Mouse (Mus musculus): ENCODE results near the gene Il12rb2. TPM values are rescaled to one million over a fixed set of nuclear protein-coding genes. Genes with fewer than 3 reads are reported as not detected.

The Il12rb2 gene
- polyA plus RNA-seq, 1 experiment from 2014 or later: not detected

DNA sequence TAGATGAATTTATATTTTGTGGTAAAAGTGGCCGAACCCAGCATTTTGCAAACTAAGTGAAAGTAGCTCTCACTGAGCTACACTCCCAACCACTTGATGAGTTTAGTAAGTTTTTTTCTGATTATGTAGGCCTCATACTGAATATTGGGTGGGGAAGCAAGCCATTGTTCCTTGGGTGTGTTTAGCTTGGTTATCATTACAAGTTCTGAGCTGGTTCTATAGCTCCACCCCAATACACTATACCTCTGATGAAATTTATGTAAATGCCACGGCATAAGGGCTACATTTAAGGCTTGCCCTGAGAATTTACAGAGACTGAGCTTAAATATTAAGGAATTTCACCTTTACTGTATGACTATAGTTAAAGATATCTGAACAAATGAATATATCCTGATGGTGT, 106.5 kb downstream of the Il12rb2 start:
- no peaks in the 10 kb centered on the region for H3K27me3 ChIP-seq (ENCODE audit: control insufficient read depth, insufficient read depth, low read length)
- no peaks in the 10 kb centered on the region for H3K9me3 ChIP-seq (ENCODE audit: control insufficient read depth, low read length)
- WGBS: 46% methylated on average over 2 of the region's 2 CpGs
- peaks cover 25% of the 10 kb centered on the region for H3K36me3 ChIP-seq (replicated peaks; ENCODE audit: control insufficient read depth, insufficient read depth)
- H3K4me1 ChIP-seq (replicated peaks; ENCODE audit: control insufficient read depth, insufficient read depth, low read length): peaks cover 20% of the 10 kb centered on the region
- peak overlapping the region; percentile 92 for H3K4me2 ChIP-seq (replicated peaks)
- no peak overlapping the region for H3K9ac ChIP-seq
- no peak for DNase-seq (ENCODE audit: low spot score)
- H3K4me3 ChIP-seq (replicated peaks; ENCODE audit: low read length): peak overlapping the region; percentile 87
- H3K27ac ChIP-seq: no peak overlapping the region
- ATAC-seq (ENCODE audit: low FRiP score): no peak

DNA sequence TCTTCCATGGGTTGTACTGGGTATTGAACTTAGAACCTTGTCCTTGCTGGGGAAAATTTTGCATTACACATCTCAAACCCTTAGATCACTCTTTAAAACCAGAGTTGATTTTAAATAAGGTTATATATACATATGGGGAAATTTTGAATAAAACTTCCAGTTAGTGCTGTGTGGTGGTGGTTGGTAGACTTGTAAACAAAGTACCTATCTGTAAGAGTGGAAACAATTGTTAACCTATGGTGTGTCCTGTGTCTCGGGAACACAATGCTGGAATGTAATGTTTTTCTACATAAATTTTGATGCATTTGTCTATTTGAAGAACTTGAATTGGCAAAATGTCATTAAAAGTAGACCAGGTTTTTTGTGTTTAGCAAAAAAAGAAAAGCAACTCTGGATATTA, 107.0 kb downstream of the Il12rb2 start:
- Histone ChIP-seq H3K27ac (no peak overlapping the region), H3K27me3 (ENCODE audit: control insufficient read depth, insufficient read depth, low read length) (no peaks in the 10 kb centered on the region), H3K9ac (no peak overlapping the region), H3K9me3 (ENCODE audit: control insufficient read depth, low read length) (no peaks in the 10 kb centered on the region), H3K36me3 (replicated peaks; ENCODE audit: control insufficient read depth, insufficient read depth) (peaks cover 20% of the 10 kb centered on the region), H3K4me1 (replicated peaks; ENCODE audit: control insufficient read depth, insufficient read depth, low read length) (peaks cover 20% of the 10 kb centered on the region), H3K4me3 (replicated peaks; ENCODE audit: low read length) (peak overlapping the region; percentile 87), H3K4me2 (replicated peaks) (peak overlapping the region; percentile 92)
- 19% methylated on average over 1 of the region's 1 CpGs for WGBS
- ATAC-seq (ENCODE audit: low FRiP score) (no peak), DNase-seq (ENCODE audit: low spot score) (no peak)

DNA sequence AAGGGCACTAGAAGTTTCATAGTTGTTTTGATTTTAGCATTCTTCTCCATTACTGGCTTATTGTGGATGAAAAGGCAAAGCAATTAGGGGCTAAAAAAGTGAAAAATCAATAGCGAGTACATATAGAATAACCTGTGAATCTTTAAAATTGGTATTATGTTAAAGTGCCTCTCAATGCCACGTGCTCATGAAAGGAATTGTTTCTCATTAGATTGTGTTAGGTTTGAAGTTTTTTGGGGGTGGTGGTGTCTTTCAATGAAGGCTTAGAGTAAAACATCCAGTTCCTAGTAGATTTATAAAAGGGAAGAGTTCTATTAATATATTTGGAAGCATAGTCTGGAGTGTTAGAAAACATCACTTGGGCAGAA, 107.8 kb downstream of the Il12rb2 start:
- Histone ChIP-seq H3K9ac (peak overlapping the region; percentile 88), H3K4me3 (replicated peaks; ENCODE audit: low read length) (peak overlapping the region; percentile 87), H3K4me1 (replicated peaks; ENCODE audit: control insufficient read depth, insufficient read depth, low read length) (peaks cover 20% of the 10 kb centered on the region), H3K9me3 (ENCODE audit: control insufficient read depth, low read length) (no peaks in the 10 kb centered on the region), H3K4me2 (replicated peaks) (peak overlapping the region; percentile 92), H3K27ac (no peak overlapping the region), H3K27me3 (ENCODE audit: control insufficient read depth, insufficient read depth, low read length) (no peaks in the 10 kb centered on the region), H3K36me3 (replicated peaks; ENCODE audit: control insufficient read depth, insufficient read depth) (peaks cover 13% of the 10 kb centered on the region)
- DNase-seq (ENCODE audit: low spot score): no peak
- no peak for ATAC-seq (ENCODE audit: low FRiP score)
- WGBS: 0% methylated on average over 2 of the region's 2 CpGs

DNA sequence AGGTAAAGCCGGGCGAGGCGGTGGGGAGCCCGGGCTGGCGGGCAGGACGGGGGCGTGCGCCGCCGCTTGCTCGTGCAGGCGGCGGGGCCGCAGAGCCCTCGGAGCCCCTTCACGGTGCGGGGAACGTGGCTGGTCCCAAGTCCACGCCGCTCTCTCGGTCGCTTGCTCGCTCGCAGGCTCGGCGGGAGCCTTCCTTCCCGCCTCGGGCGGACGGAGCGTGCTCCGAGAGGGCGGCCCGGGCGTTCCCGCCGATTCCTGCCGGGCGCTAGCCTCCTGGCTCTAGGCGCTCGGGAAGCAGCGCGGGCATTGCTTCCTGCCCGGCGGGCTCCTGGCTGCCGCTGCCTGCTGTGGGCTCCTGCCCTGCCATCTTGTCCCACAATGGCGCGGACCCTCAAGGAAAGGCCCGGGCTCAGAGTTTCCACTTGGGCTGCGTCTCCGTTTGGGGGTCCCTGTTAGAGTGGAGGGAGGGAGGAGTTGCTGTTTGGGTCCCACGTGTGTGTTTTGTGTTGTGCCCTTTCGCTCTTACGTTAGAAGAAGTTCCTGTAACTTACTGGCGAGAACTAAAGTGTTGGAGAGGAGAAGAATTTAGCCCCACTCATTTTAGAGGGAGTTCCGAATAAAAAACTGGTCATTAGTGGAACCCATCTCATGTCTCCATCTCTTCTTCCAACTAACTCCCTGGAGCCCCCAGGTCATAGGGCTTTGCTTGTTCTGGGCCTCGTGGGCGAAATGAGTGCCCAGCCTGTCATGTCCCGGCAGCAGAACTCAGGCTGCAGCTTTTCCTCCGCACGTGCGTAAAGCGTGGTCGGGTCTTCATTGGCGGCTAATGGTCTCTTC, 108.4 kb downstream of the Il12rb2 start:
- ATAC-seq (ENCODE audit: low FRiP score) (peak; percentile 28), DNase-seq (ENCODE audit: low spot score) (peak; percentile 50)
- peak overlapping the region; percentile 85 for H3K27ac ChIP-seq
- H3K27me3 ChIP-seq (ENCODE audit: control insufficient read depth, insufficient read depth, low read length): no peaks in the 10 kb centered on the region
- under 1% methylated on average over 55 of the region's 65 CpGs for WGBS
- H3K4me1 ChIP-seq (replicated peaks; ENCODE audit: control insufficient read depth, insufficient read depth, low read length): peaks cover 20% of the 10 kb centered on the region
- peak overlapping the region; percentile 87 for H3K4me3 ChIP-seq (replicated peaks; ENCODE audit: low read length)
- no peaks in the 10 kb centered on the region for H3K9me3 ChIP-seq (ENCODE audit: control insufficient read depth, low read length)
- peak overlapping the region; percentile 88 for H3K9ac ChIP-seq
- H3K4me2 ChIP-seq (replicated peaks): peak overlapping the region; percentile 92
- H3K36me3 ChIP-seq (replicated peaks; ENCODE audit: control insufficient read depth, insufficient read depth): peaks cover 9% of the 10 kb centered on the region

DNA sequence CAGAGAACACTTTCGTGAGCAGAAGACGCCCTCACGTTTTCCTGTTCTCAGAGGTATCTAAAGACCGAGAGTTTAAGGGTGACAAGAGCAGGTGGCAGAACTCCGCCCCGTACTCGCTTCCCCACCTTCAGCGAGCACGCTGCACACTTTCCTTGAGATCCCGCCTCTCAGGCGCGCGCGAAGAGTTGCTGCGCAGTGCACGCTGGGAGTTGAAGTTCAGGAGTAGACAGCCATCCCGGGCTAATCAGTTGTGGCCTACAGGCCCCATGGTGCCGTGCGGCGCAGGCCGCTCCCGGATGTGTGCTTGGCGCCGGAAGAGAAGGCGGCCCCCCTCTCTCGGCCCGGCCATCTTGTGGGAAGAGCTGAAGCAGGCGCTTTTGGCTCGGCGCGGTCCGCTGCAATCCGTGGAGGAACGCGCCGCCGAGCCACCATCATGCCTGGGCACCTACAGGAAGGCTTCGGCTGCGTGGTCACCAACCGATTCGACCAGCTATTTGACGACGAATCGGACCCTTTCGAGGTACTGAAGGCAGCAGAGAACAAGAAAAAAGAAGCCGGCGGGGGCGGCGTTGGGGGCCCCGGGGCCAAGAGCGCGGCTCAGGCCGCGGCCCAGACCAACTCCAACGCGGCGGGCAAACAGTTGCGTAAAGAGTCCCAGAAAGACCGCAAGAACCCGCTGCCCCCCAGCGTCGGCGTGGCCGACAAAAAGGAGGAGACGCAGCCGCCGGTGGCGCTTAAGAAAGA, 109.2 kb downstream of the Il12rb2 start:
- Histone ChIP-seq H3K4me1 (replicated peaks; ENCODE audit: control insufficient read depth, insufficient read depth, low read length) (peaks cover 20% of the 10 kb centered on the region), H3K4me3 (replicated peaks; ENCODE audit: low read length) (peak overlapping the region; percentile 87), H3K9me3 (ENCODE audit: control insufficient read depth, low read length) (no peaks in the 10 kb centered on the region), H3K9ac (peak overlapping the region; percentile 88), H3K27ac (peak overlapping the region; percentile 85), H3K27me3 (ENCODE audit: control insufficient read depth, insufficient read depth, low read length) (no peaks in the 10 kb centered on the region), H3K36me3 (replicated peaks; ENCODE audit: control insufficient read depth, insufficient read depth) (peaks cover 5% of the 10 kb centered on the region), H3K4me2 (replicated peaks) (peak overlapping the region; percentile 92)
- DNase-seq (ENCODE audit: low spot score): peak; percentile 95
- under 1% methylated on average over 67 of the region's 68 CpGs for WGBS
- ATAC-seq (ENCODE audit: low FRiP score): peak; percentile 100

DNA sequence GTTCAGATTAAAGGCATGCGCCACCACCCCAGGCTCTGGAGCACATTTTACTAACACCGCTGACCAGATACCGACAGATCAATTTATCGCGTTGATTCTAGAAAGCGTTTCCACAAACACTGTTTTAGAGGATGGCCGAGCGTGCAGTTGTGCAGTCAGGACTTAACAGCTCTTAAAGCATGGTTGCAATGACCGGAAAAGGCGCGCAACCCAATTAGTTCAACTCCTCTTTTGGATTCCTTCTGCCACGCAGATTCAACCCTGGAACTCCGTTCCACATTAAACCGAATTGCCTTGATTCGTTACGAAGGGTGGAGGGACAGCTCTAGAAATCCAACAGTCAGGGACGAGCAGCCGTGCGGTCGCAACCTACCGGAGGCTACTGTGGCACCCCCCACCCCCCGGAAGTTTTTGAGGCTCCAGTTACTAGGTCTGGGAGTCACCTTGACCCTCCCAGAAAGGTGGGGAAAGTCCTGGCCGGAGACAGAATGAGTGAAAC, 109.8 kb downstream of the Il12rb2 start:
- peak overlapping the region; percentile 87 for H3K4me3 ChIP-seq (replicated peaks; ENCODE audit: low read length)
- no peaks in the 10 kb centered on the region for H3K36me3 ChIP-seq (replicated peaks; ENCODE audit: control insufficient read depth, insufficient read depth)
- WGBS: under 1% methylated on average over 23 of the region's 23 CpGs
- H3K4me2 ChIP-seq (replicated peaks): peak overlapping the region; percentile 61
- no peak overlapping the region for H3K27ac ChIP-seq
- peaks cover 20% of the 10 kb centered on the region for H3K4me1 ChIP-seq (replicated peaks; ENCODE audit: control insufficient read depth, insufficient read depth, low read length)
- peak; percentile 57 for DNase-seq (ENCODE audit: low spot score)
- H3K9ac ChIP-seq: peak overlapping the region; percentile 24
- ATAC-seq (ENCODE audit: low FRiP score): peak; percentile 68
- H3K9me3 ChIP-seq (ENCODE audit: control insufficient read depth, low read length): no peaks in the 10 kb centered on the region
- H3K27me3 ChIP-seq (ENCODE audit: control insufficient read depth, insufficient read depth, low read length): no peaks in the 10 kb centered on the region

DNA sequence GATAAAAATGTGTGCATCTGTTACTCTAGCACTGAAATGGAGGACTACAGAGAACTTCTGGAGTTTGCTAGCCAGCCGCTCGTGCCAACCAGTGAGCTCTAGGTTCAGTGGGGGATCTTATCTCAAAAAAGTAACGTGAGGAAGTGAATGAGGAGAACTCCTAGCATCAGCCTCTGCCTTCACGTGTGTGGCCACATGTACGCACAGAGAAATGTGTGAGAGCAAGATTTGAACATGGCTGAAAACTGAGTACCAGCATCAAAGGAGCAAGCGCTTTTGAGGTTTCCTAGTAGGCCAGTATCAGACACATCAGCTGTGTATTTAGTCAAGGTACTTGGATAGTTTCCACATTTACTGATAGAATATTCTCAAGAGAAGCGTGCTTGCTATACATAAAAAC, 111.1 kb downstream of the Il12rb2 start:
- Histone ChIP-seq H3K9ac (no peak overlapping the region), H3K9me3 (ENCODE audit: control insufficient read depth, low read length) (no peaks in the 10 kb centered on the region), H3K27me3 (ENCODE audit: control insufficient read depth, insufficient read depth, low read length) (no peaks in the 10 kb centered on the region), H3K4me2 (replicated peaks) (no peak overlapping the region), H3K4me1 (replicated peaks; ENCODE audit: control insufficient read depth, insufficient read depth, low read length) (peaks cover 12% of the 10 kb centered on the region), H3K27ac (no peak overlapping the region), H3K36me3 (replicated peaks; ENCODE audit: control insufficient read depth, insufficient read depth) (no peaks in the 10 kb centered on the region), H3K4me3 (replicated peaks; ENCODE audit: low read length) (no peak overlapping the region)
- no peak for ATAC-seq (ENCODE audit: low FRiP score)
- WGBS: 95% methylated on average over 7 of the region's 7 CpGs
- DNase-seq (ENCODE audit: low spot score): no peak

DNA sequence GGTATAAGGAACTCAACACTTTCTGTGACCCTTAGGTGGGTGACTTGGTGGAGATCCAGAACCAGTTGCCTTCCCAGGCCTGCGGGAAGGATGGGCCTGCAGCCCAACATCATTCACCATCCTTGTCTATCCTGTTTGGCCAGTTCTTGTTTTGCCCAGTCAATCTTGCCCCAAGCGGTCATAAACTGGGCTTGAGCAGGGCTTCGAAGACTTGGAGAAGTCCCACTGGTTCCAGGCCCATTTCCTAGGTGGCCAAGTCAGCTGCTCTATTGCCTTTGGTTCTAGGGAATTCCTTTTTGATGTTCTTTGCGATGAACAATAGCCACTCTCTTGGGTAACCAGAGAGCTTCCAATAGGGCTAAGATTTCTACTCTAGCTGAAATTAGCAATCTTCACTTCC, 124.9 kb downstream of the Il12rb2 start:
- no peak overlapping the region for H3K27ac ChIP-seq
- WGBS: 89% methylated on average over 4 of the region's 4 CpGs
- H3K27me3 ChIP-seq (ENCODE audit: control insufficient read depth, insufficient read depth, low read length): no peaks in the 10 kb centered on the region
- H3K9me3 ChIP-seq (ENCODE audit: control insufficient read depth, low read length): no peaks in the 10 kb centered on the region
- ATAC-seq (ENCODE audit: low FRiP score): no peak
- DNase-seq (ENCODE audit: low spot score): no peak
- no peak overlapping the region for H3K4me3 ChIP-seq (replicated peaks; ENCODE audit: low read length)
- H3K9ac ChIP-seq: no peak overlapping the region
- no peaks in the 10 kb centered on the region for H3K36me3 ChIP-seq (replicated peaks; ENCODE audit: control insufficient read depth, insufficient read depth)
- H3K4me2 ChIP-seq (replicated peaks): no peak overlapping the region
- no peaks in the 10 kb centered on the region for H3K4me1 ChIP-seq (replicated peaks; ENCODE audit: control insufficient read depth, insufficient read depth, low read length)

DNA sequence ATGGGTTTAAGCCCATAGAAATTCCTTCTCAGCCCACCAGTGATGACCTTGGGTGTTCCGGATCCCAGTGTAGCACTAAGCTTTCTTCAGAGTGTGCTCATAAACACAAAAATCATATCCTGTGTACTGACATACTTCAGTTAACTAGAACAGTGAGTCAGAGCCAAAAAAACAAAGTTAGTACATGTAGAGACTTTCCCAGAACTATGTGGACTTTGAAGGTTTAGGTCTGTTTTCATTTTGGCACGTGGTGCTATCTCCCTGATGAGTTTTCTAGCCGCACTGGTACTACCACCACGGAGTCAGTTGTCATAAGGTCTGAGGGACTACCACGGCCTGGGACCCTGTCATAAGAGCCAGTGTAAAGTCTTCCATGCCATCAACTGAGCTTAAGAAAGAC, 131.5 kb downstream of the Il12rb2 start:
- no peak for DNase-seq (ENCODE audit: low spot score)
- no peaks in the 10 kb centered on the region for H3K27me3 ChIP-seq (ENCODE audit: control insufficient read depth, insufficient read depth, low read length)
- no peaks in the 10 kb centered on the region for H3K4me1 ChIP-seq (replicated peaks; ENCODE audit: control insufficient read depth, insufficient read depth, low read length)
- H3K9ac ChIP-seq: no peak overlapping the region
- no peak overlapping the region for H3K4me2 ChIP-seq (replicated peaks)
- no peak overlapping the region for H3K4me3 ChIP-seq (replicated peaks; ENCODE audit: low read length)
- 88% methylated on average over 5 of the region's 5 CpGs for WGBS
- H3K9me3 ChIP-seq (ENCODE audit: control insufficient read depth, low read length): no peaks in the 10 kb centered on the region
- no peak overlapping the region for H3K27ac ChIP-seq
- no peak for ATAC-seq (ENCODE audit: low FRiP score)
- H3K36me3 ChIP-seq (replicated peaks; ENCODE audit: control insufficient read depth, insufficient read depth): no peaks in the 10 kb centered on the region

Data from hindbrain, embryonic 14.5 days (tissue).